Mouse (Mus musculus) intestine, embryonic 15.5 days (tissue): Measurements from ENCODE around the gene Ctcfl. TPM values are rescaled to one million over a fixed set of nuclear protein-coding genes. Genes with fewer than 3 reads are reported as not detected.
"Not testable (repeated sequence)": the region's sequence is repeated elsewhere in the genome, so short reads cannot be mapped to it uniquely, and the experiment has no call there.

ENCODE experiments used
- ATAC-seq: fragments of 200-750 bp; cut with Nextera tagmentation; 2 replicates; pipeline ENCODE4 v1.8.0; 2017; ENCODE audit warnings: moderate TSS enrichment, moderate library complexity
- H3K27ac ChIP-seq: fragments of 300-500 bp; sonication (generic); 2 replicates; pipeline ENCODE4 v1.5.1; 2015; ENCODE audit warnings: mild to moderate bottlenecking, inconsistent platforms
- H3K27me3 ChIP-seq: fragments of 300-500 bp; sonication (generic); replicated peaks from 2 replicates; pipeline ENCODE4 v1.6.1; 2015; ENCODE audit warnings: inconsistent platforms
- H3K36me3 ChIP-seq: fragments of 300-500 bp; sonication (generic); 2 replicates; pipeline ENCODE4 v1.6.1; 2015; ENCODE audit warnings: inconsistent platforms
- H3K4me1 ChIP-seq: fragments of 300-500 bp; sonication (generic); replicated peaks from 2 replicates; pipeline ENCODE4 v1.6.1; 2015; ENCODE audit warnings: inconsistent platforms
- H3K4me2 ChIP-seq: fragments of 300-500 bp; sonication (generic); replicated peaks from 2 replicates; pipeline ENCODE4 v1.6.1; 2015; ENCODE audit warnings: mild to moderate bottlenecking, inconsistent platforms
- H3K4me3 ChIP-seq: fragments of 300-500 bp; sonication (generic); replicated peaks from 2 replicates; pipeline ENCODE4 v1.5.1; 2015; ENCODE audit warnings: inconsistent platforms
- H3K9ac ChIP-seq: fragments of 300-500 bp; sonication (generic); 2 replicates; pipeline ENCODE4 v1.6.1; 2015; ENCODE audit warnings: inconsistent platforms
- H3K9me3 ChIP-seq: fragments of 300-500 bp; sonication (generic); 2 replicates; pipeline ENCODE4 v1.6.1; 2016; ENCODE audit warnings: inconsistent platforms
- WGBS: fragments of 180-500 bp; shearing (Covaris S2); methylation state at CpG from one replicate; pipeline ENCODE4 v1.1.7; 2015; 5-methylcytosine and 5-hydroxymethylcytosine counted together
- polyA plus RNA-seq: library from polyadenylated mRNA; unstranded; fragments of >200 nt; fragmentation: Nextera tagmentation; extraction: Ambion mirVana; gene quantifications from 2 replicates; pipeline ENCODE4 v1.2.1, GENCODE M21; 2015

The Ctcfl gene
- polyA plus RNA-seq, 1 experiment from 2014 or later = 0.36 TPM

GRCm38 (mm10) chr2:173097337-173097736, 22.0 kb downstream of the Ctcfl start:
- not testable (repeated sequence) for H3K27me3 ChIP-seq, ATAC-seq, H3K4me2 ChIP-seq, H3K4me3 ChIP-seq, H3K27ac ChIP-seq, H3K36me3 ChIP-seq, H3K9me3 ChIP-seq, H3K4me1 ChIP-seq, H3K9ac ChIP-seq
- WGBS = 87% methylated on average over 10 of the region's 10 CpGs

- no peaks in the 10 kb centered on the region for H3K9me3 ChIP-seq
- H3K27ac ChIP-seq = no peak overlapping the region
- H3K27me3 ChIP-seq = no peaks in the 10 kb centered on the region; the same call in 1 of the 2 replicates
- no peak overlapping the region for H3K4me2 ChIP-seq
- H3K9ac ChIP-seq = no peak overlapping the region
- no peak overlapping the region for H3K4me3 ChIP-seq
- H3K4me1 ChIP-seq = no peaks in the 10 kb centered on the region
- no peaks in the 10 kb centered on the region for H3K36me3 ChIP-seq
- ATAC-seq = peak; percentile 64
- WGBS = 15% methylated on average over 6 of the region's 6 CpGs
Measured at GRCm38 (mm10) chr2:173089437-173089836, 29.9 kb downstream of the Ctcfl start.

- H3K4me2 ChIP-seq = no peak overlapping the region
- 60% methylated on average over 13 of the region's 13 CpGs for WGBS
- H3K27ac ChIP-seq = peak overlapping the region; percentile 61; the same call in 1 of the 2 replicates
- no peak overlapping the region for H3K9ac ChIP-seq
- H3K9me3 ChIP-seq = no peaks in the 10 kb centered on the region
- H3K4me3 ChIP-seq = no peak overlapping the region
- no peaks in the 10 kb centered on the region for H3K36me3 ChIP-seq
- no peaks in the 10 kb centered on the region for H3K4me1 ChIP-seq
- no peaks in the 10 kb centered on the region; the same call in 1 of the 2 replicates for H3K27me3 ChIP-seq
- ATAC-seq = no peak
Measured at GRCm38 (mm10) chr2:173087405-173087804, 31.9 kb downstream of the Ctcfl start.

- 70% methylated on average over 9 of the region's 9 CpGs for WGBS
- Histone ChIP-seq H3K27ac (no peak overlapping the region), H3K9me3 (no peaks in the 10 kb centered on the region), H3K9ac (no peak overlapping the region), H3K4me1 (no peaks in the 10 kb centered on the region), H3K4me2 (no peak overlapping the region), H3K36me3 (no peaks in the 10 kb centered on the region), H3K27me3 (no peaks in the 10 kb centered on the region; the same call in 1 of the 2 replicates), H3K4me3 (no peak overlapping the region)
- no peak for ATAC-seq
Measured at GRCm38 (mm10) chr2:173085763-173086162, 33.6 kb downstream of the Ctcfl start.

- H3K27ac ChIP-seq = no peak overlapping the region
- H3K4me3 ChIP-seq = no peak overlapping the region
- no peak for ATAC-seq
- WGBS = 96% methylated on average over 11 of the region's 11 CpGs
- H3K36me3 ChIP-seq = no peaks in the 10 kb centered on the region
- no peaks in the 10 kb centered on the region for H3K9me3 ChIP-seq
- no peaks in the 10 kb centered on the region for H3K4me1 ChIP-seq
- no peaks in the 10 kb centered on the region; the same call in 1 of the 2 replicates for H3K27me3 ChIP-seq
- no peak overlapping the region for H3K4me2 ChIP-seq
- H3K9ac ChIP-seq = no peak overlapping the region
Measured at GRCm38 (mm10) chr2:173084871-173085270, 34.5 kb downstream of the Ctcfl start.

- H3K9me3 ChIP-seq = no peaks in the 10 kb centered on the region
- H3K27ac ChIP-seq = no peak overlapping the region; the same call in 1 of the 2 replicates
- peak overlapping the region; percentile 49 for H3K4me2 ChIP-seq
- H3K36me3 ChIP-seq = no peaks in the 10 kb centered on the region
- peak; percentile 79 for ATAC-seq
- no peaks in the 10 kb centered on the region for H3K4me1 ChIP-seq
- no peak overlapping the region for H3K4me3 ChIP-seq
- WGBS = 14% methylated on average over 13 of the region's 13 CpGs
- H3K9ac ChIP-seq = peak overlapping the region; percentile 22; the same call in 1 of the 2 replicates
- H3K27me3 ChIP-seq = no peaks in the 10 kb centered on the region; the same call in 1 of the 2 replicates
Measured at GRCm38 (mm10) chr2:173083712-173084475, 35.4 kb downstream of the Ctcfl start.

GRCm38 (mm10) chr2:173083106-173083505, 36.2 kb downstream of the Ctcfl start:
- H3K9ac ChIP-seq = no peak overlapping the region

GRCm38 (mm10) chr2:173082706-173083105, 36.6 kb downstream of the Ctcfl start:
- no peak overlapping the region for H3K4me3 ChIP-seq
- WGBS = 93% methylated on average over 3 of the region's 3 CpGs

More at GRCm38 (mm10) chr2:173083106-173083505, 36.2 kb downstream of the Ctcfl start:
- H3K4me2 ChIP-seq = 0 out of 2 replicates have a peak overlapping the region, but pooled peaks have one; percentile 49
- H3K27me3 ChIP-seq = no peaks in the 10 kb centered on the region; the same call in 1 of the 2 replicates
- no peak for ATAC-seq
- no peak overlapping the region for H3K27ac ChIP-seq
- no peaks in the 10 kb centered on the region for H3K36me3 ChIP-seq
- no peaks in the 10 kb centered on the region for H3K9me3 ChIP-seq
- H3K4me3 ChIP-seq = no peak overlapping the region
- H3K4me1 ChIP-seq = no peaks in the 10 kb centered on the region
- 81% methylated on average over 9 of the region's 9 CpGs for WGBS

GRCm38 (mm10) chr2:173080785-173081241, 38.5 kb downstream of the Ctcfl start:
- no peak overlapping the region for H3K4me2 ChIP-seq
- no peak overlapping the region for H3K9ac ChIP-seq
- no peak overlapping the region for H3K4me3 ChIP-seq
- no peaks in the 10 kb centered on the region for H3K9me3 ChIP-seq
- 36% methylated on average over 10 of the region's 10 CpGs for WGBS
- no peaks in the 10 kb centered on the region for H3K36me3 ChIP-seq
- no peak overlapping the region for H3K27ac ChIP-seq
- H3K4me1 ChIP-seq = no peaks in the 10 kb centered on the region
- H3K27me3 ChIP-seq = no peaks in the 10 kb centered on the region; the same call in 1 of the 2 replicates
- peak; percentile 64 for ATAC-seq

More at GRCm38 (mm10) chr2:173082706-173083105, 36.6 kb downstream of the Ctcfl start:
- H3K9ac ChIP-seq = no peak overlapping the region
- no peaks in the 10 kb centered on the region; the same call in 1 of the 2 replicates for H3K27me3 ChIP-seq
- ATAC-seq = no peak
- H3K9me3 ChIP-seq = no peaks in the 10 kb centered on the region
- no peak overlapping the region for H3K4me2 ChIP-seq
- H3K27ac ChIP-seq = no peak overlapping the region
- no peaks in the 10 kb centered on the region for H3K36me3 ChIP-seq
- H3K4me1 ChIP-seq = no peaks in the 10 kb centered on the region

- Histone ChIP-seq H3K36me3 (no peaks in the 10 kb centered on the region), H3K4me2 (no peak overlapping the region), H3K4me1 (no peaks in the 10 kb centered on the region), H3K27me3 (no peaks in the 10 kb centered on the region), H3K27ac (no peak overlapping the region), H3K9me3 (no peaks in the 10 kb centered on the region), H3K4me3 (no peak overlapping the region), H3K9ac (no peak overlapping the region)
- WGBS = 58% methylated on average over 10 of the region's 10 CpGs
- no peak for ATAC-seq
Measured at GRCm38 (mm10) chr2:173079766-173080549, 39.4 kb downstream of the Ctcfl start.

- H3K9me3 ChIP-seq = no peaks in the 10 kb centered on the region
- no peaks in the 10 kb centered on the region for H3K4me1 ChIP-seq
- no peaks in the 10 kb centered on the region for H3K36me3 ChIP-seq
- H3K27ac ChIP-seq = no peak overlapping the region
- H3K9ac ChIP-seq = no peak overlapping the region
- no peaks in the 10 kb centered on the region for H3K27me3 ChIP-seq
- ATAC-seq = no peak
- no peak overlapping the region for H3K4me2 ChIP-seq
- 71% methylated on average over 9 of the region's 9 CpGs for WGBS
- no peak overlapping the region for H3K4me3 ChIP-seq
Measured at GRCm38 (mm10) chr2:173076921-173077320, 42.4 kb downstream of the Ctcfl start.

GRCm38 (mm10) chr2:173073666-173074065, 45.7 kb downstream of the Ctcfl start:
- WGBS = 45% methylated on average over 5 of the region's 5 CpGs

More at GRCm38 (mm10) chr2:173073666-173074065, 45.7 kb downstream of the Ctcfl start:
- no peaks in the 10 kb centered on the region for H3K27me3 ChIP-seq
- H3K9me3 ChIP-seq = no peaks in the 10 kb centered on the region
- no peaks in the 10 kb centered on the region for H3K4me1 ChIP-seq
- no peaks in the 10 kb centered on the region for H3K36me3 ChIP-seq
- H3K4me2 ChIP-seq = no peak overlapping the region
- no peak for ATAC-seq
- no peak overlapping the region for H3K27ac ChIP-seq
- no peak overlapping the region for H3K4me3 ChIP-seq
- no peak overlapping the region for H3K9ac ChIP-seq
